Mouse (Mus musculus) frontal cortex, postnatal 10 days (tissue): Measurements from ENCODE around the gene Cd160.

Experiments
- DNase-seq, 2 experiments: peaks; one replicate each; pipeline ENCODE4 v3.0.0; 2022; ENCODE audit warnings: low spot score in 2 of 2, mixed read lengths in 1 of 2

Gene Cd160

GRCm38 (mm10) chr3:96829856-96830255, 705 bp upstream of the Cd160 start:
- no peak for DNase-seq

- DNase-seq = no peak
These were observed 765 bp downstream of the Cd160 start for GRCm38 (mm10) chr3:96828308-96828864.

- DNase-seq = no peak
These were observed 3.9 kb downstream of the Cd160 start for GRCm38 (mm10) chr3:96825261-96825660.

- no peak for DNase-seq
These were observed 4.5 kb downstream of the Cd160 start for GRCm38 (mm10) chr3:96824614-96825013.

- DNase-seq = no peak
These were observed 5.5 kb downstream of the Cd160 start for GRCm38 (mm10) chr3:96823701-96824100.

GRCm38 (mm10) chr3:96821581-96821980, 7.6 kb downstream of the Cd160 start:
- DNase-seq = no peak

- DNase-seq = no peak
These were observed 8.8 kb downstream of the Cd160 start for GRCm38 (mm10) chr3:96820116-96820915.

GRCm38 (mm10) chr3:96814342-96814741, 14.8 kb downstream of the Cd160 start:
- DNase-seq = no peak

GRCm38 (mm10) chr3:96813591-96814244, 15.4 kb downstream of the Cd160 start:
- DNase-seq = no peak

- peak in 1 of 2 experiments; percentile 23 for DNase-seq
These were observed 16.0 kb downstream of the Cd160 start for GRCm38 (mm10) chr3:96813106-96813505.

GRCm38 (mm10) chr3:96812395-96813091, 16.6 kb downstream of the Cd160 start:
- DNase-seq = peak; percentile 21 to 65

- no peak for DNase-seq
These were observed 17.9 kb downstream of the Cd160 start for GRCm38 (mm10) chr3:96811232-96811631.

- no peak for DNase-seq
These were observed 20.5 kb downstream of the Cd160 start for GRCm38 (mm10) chr3:96808651-96809050.

GRCm38 (mm10) chr3:96808136-96808535, 21.0 kb downstream of the Cd160 start:
- no peak for DNase-seq

- DNase-seq = no peak
These were observed 26.9 kb downstream of the Cd160 start for GRCm38 (mm10) chr3:96802214-96802613.

GRCm38 (mm10) chr3:96800254-96800653, 28.9 kb downstream of the Cd160 start:
- DNase-seq = no peak

- no peak for DNase-seq
These were observed 40.6 kb downstream of the Cd160 start for GRCm38 (mm10) chr3:96788506-96788905.

- DNase-seq = no peak
These were observed 41.4 kb downstream of the Cd160 start for GRCm38 (mm10) chr3:96787784-96788183.

GRCm38 (mm10) chr3:96782236-96782635, 46.9 kb downstream of the Cd160 start:
- no peak for DNase-seq

GRCm38 (mm10) chr3:96777120-96777519, 52.0 kb downstream of the Cd160 start:
- no peak for DNase-seq

- DNase-seq = no peak
These were observed 56.2 kb downstream of the Cd160 start for GRCm38 (mm10) chr3:96772949-96773348.

- no peak for DNase-seq
These were observed 59.2 kb downstream of the Cd160 start for GRCm38 (mm10) chr3:96769971-96770370.
